Mouse (Mus musculus): ENCODE data around the gene Fgfr2. TPM values are rescaled to one million over a fixed set of nuclear protein-coding genes. Genes with fewer than 3 reads are reported as not detected.
"Not testable (repeated sequence)": the region's sequence is repeated elsewhere in the genome, so short reads cannot be mapped to it uniquely, and the experiment has no call there.

The Fgfr2 gene
- polyA plus RNA-seq, 1 experiment, result 3.0 TPM

DNA sequence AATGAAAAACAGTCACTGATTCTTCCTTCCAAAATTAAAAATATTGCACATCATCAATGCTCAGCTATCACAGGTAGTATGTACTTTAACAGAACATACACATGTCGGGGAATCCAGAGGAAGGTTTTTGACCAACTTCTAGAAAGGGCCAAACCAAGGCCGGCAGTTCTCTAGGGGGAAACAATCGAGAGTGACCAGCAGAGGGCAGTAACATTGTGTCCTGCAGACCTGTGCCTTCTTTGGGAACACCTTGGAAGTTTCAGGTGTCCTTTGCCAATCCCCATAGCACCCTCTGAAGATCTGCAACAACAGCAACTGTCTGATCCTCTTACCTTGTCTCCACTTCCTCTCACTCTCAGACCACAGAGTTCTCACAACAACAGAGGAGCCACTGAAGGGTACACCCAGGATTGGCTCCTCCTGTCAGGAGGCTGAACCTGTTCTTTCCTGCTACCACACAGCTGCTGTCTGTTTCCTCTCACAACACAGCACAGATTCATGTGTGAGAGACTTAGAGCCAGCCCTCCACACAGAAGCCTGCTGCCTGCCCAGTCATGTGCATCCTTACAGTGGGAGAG, 2077.8 kb downstream of the Fgfr2 start:
- H3K4me3 ChIP-seq (ENCODE audit: control insufficient read depth, low read depth, low read length); H3K27me3 ChIP-seq (ENCODE audit: control insufficient read depth, insufficient read depth, low read length); H3K4me1 ChIP-seq (ENCODE audit: control insufficient read depth, insufficient read depth, low read length); H3K36me3 ChIP-seq (ENCODE audit: control insufficient read depth, insufficient read depth, low read length); H3K27ac ChIP-seq (ENCODE audit: control insufficient read depth, insufficient read depth, low read depth, low read length): not testable (repeated sequence)
- TF ChIP-seq CTCF (IDR thresholded peaks at IDR 0.05; ENCODE audit: control insufficient read depth, insufficient read depth, insufficient replicate concordance, low read depth, low read length), result peak; percentile 18; the same call in 1 of the 2 replicates

DNA sequence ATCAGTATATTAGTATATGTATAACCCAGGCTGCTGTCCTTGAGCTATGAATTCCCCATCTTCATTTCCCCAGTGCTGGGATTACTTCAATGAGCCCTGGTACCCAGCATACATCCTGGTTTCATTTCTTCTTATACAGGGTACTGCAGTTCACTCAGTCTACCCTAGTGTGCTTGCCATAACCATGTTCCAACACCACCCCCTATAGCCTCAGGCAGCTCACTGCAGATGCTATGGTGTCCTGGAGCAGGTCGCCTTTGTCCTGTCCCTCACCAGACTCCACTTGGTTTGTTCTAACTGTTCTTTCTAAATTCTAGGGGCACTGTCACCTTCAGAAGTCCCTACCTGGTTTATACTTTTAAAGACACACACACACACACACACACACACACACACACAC, 2080.5 kb downstream of the Fgfr2 start:
- TF ChIP-seq POLR2A (IDR thresholded peaks at IDR 0.05; ENCODE audit: control insufficient read depth, low read depth, low read length), result no peak
- TF ChIP-seq CTCF (IDR thresholded peaks at IDR 0.05; ENCODE audit: control insufficient read depth, insufficient read depth, insufficient replicate concordance, low read depth, low read length), result no peak; the same call in 1 of the 2 replicates
- Histone ChIP-seq H3K27me3 (ENCODE audit: control insufficient read depth, insufficient read depth, low read length) (no peaks in the 10 kb centered on the region), H3K4me1 (ENCODE audit: control insufficient read depth, insufficient read depth, low read length) (no peaks in the 10 kb centered on the region), H3K27ac (ENCODE audit: control insufficient read depth, insufficient read depth, low read depth, low read length) (no peak overlapping the region), H3K4me3 (ENCODE audit: control insufficient read depth, low read depth, low read length) (no peak overlapping the region), H3K36me3 (ENCODE audit: control insufficient read depth, insufficient read depth, low read length) (no peaks in the 10 kb centered on the region)

DNA sequence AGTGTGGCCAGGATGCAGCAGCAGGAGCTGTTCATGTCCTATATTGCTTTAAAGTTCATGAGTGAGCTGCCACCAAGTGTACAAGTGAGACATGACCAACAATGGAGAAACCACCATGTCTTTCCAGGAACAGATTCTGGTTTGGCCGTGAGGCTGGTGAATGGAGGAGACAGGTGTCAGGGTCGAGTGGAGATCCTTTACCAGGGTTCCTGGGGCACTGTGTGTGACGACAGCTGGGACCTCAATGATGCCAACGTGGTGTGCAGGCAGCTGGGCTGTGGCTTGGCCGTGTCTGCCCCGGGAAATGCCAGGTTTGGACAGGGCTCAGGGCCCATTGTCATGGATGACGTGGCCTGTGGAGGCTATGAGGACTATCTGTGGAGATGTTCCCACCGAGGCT, 2082.4 kb downstream of the Fgfr2 start:
- not testable (repeated sequence) for H3K36me3 ChIP-seq (ENCODE audit: control insufficient read depth, insufficient read depth, low read length); H3K4me1 ChIP-seq (ENCODE audit: control insufficient read depth, insufficient read depth, low read length); H3K27me3 ChIP-seq (ENCODE audit: control insufficient read depth, insufficient read depth, low read length); H3K27ac ChIP-seq (ENCODE audit: control insufficient read depth, insufficient read depth, low read depth, low read length); H3K4me3 ChIP-seq (ENCODE audit: control insufficient read depth, low read depth, low read length)

DNA sequence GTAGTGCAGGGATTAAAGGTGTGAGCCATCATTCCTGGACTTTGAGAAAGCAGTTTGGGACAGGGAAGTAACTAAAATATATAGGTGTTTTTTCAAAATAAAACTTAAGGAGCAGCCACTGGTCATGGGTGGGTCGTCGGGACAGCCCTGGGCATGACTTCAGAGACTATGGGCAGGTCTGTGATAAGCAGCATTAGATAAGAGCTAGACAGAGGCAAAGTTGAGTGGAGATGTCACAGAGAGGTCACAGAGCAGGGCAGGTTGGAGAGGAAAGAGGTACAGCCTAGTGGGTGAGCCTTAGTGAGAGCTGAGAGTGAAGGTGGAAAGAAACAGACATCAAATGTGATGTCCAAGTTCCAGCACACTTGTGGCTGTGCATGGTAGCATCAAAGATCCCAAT, 2086.1 kb downstream of the Fgfr2 start:
- H3K27me3 ChIP-seq (ENCODE audit: control insufficient read depth, insufficient read depth, low read length), result no peaks in the 10 kb centered on the region
- H3K36me3 ChIP-seq (ENCODE audit: control insufficient read depth, insufficient read depth, low read length), result no peaks in the 10 kb centered on the region
- H3K27ac ChIP-seq (ENCODE audit: control insufficient read depth, insufficient read depth, low read depth, low read length), result no peak overlapping the region
- H3K4me1 ChIP-seq (ENCODE audit: control insufficient read depth, insufficient read depth, low read length), result no peaks in the 10 kb centered on the region
- H3K4me3 ChIP-seq (ENCODE audit: control insufficient read depth, low read depth, low read length), result no peak overlapping the region
- no peak for TF ChIP-seq CTCF (IDR thresholded peaks at IDR 0.05; ENCODE audit: control insufficient read depth, insufficient read depth, insufficient replicate concordance, low read depth, low read length)
- no peak for TF ChIP-seq POLR2A (IDR thresholded peaks at IDR 0.05; ENCODE audit: control insufficient read depth, low read depth, low read length)

DNA sequence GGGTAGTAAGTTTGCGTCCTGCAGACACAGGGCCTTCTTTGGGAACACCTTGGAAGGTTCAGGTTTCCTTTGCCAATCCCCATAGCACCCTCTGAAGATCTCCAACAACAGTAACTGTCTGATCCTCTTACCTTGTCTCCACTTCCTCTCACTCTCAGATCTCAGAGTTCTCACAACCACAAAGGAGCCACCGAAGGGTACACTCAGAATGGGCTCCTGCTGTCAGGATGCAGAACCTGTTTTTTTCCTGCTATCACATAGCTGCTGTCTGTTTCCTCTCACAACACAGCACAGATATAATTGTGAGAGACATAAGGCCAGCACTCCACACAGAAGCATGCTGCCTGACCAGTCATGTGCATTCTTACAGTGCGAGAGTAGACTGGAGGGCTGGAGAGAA, 2086.8 kb downstream of the Fgfr2 start:
- no peak overlapping the region for H3K27ac ChIP-seq (ENCODE audit: control insufficient read depth, insufficient read depth, low read depth, low read length)
- no peaks in the 10 kb centered on the region for H3K4me1 ChIP-seq (ENCODE audit: control insufficient read depth, insufficient read depth, low read length)
- TF ChIP-seq CTCF (IDR thresholded peaks at IDR 0.05; ENCODE audit: control insufficient read depth, insufficient read depth, insufficient replicate concordance, low read depth, low read length), result no peak
- TF ChIP-seq POLR2A (IDR thresholded peaks at IDR 0.05; ENCODE audit: control insufficient read depth, low read depth, low read length), result no peak
- no peaks in the 10 kb centered on the region for H3K36me3 ChIP-seq (ENCODE audit: control insufficient read depth, insufficient read depth, low read length)
- H3K27me3 ChIP-seq (ENCODE audit: control insufficient read depth, insufficient read depth, low read length), result no peaks in the 10 kb centered on the region
- H3K4me3 ChIP-seq (ENCODE audit: control insufficient read depth, low read depth, low read length), result no peak overlapping the region

DNA sequence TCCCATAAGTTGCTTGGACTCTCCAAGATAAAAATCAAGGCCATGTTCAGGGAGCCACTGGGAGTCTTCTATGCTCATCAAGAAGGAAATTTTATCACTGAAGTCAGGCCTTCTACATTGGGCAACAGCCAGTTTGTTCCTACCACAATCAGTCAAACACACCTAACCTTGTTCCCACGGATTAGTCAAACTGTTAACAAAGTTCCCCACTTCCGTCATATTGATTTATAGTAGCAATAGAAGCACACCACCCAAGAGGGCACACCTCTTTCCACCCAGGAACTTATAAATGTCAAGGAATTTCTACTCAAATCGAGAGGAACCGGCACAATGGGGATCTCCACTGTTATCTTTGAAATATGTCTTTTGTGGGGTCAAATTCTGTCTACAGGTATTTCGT, 2091.4 kb downstream of the Fgfr2 start, which contains the start of gene Dmbt1:
TSS of gene Dmbt1 (plus strand) at position 299 of the 400 bp plus-strand sequence.
- Histone ChIP-seq H3K27me3 (ENCODE audit: control insufficient read depth, insufficient read depth, low read length) (no peaks in the 10 kb centered on the region), H3K4me3 (ENCODE audit: control insufficient read depth, low read depth, low read length) (no peak within 1 kb of the TSS), H3K36me3 (ENCODE audit: control insufficient read depth, insufficient read depth, low read length) (no peaks in the 10 kb centered on the region), H3K27ac (ENCODE audit: control insufficient read depth, insufficient read depth, low read depth, low read length) (no peak within 1 kb of the TSS), H3K4me1 (ENCODE audit: control insufficient read depth, insufficient read depth, low read length) (no peaks in the 10 kb centered on the region)
- TF ChIP-seq POLR2A (IDR thresholded peaks at IDR 0.05; ENCODE audit: control insufficient read depth, low read depth, low read length) (no peak), CTCF (IDR thresholded peaks at IDR 0.05; ENCODE audit: control insufficient read depth, insufficient read depth, insufficient replicate concordance, low read depth, low read length) (no peak)

DNA sequence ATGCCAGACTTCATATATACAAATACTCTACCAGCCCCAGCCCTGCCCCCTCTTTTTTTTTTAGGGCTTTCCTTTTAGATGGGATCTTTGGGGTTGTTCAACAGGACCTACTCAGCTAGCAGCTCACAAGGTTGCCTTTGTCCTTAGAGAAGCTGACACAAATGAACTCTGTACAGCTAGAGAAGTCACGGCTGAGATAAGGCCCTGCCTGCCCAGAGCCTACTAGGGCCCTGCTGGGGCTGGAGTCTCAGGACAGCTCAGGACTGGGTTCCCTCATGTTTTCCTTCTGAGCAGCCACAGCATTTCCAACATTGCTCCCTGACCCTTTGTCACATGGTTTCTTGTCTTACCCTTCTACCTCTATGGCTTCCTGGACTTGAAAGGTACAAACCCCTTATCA, 2095.6 kb downstream of the Fgfr2 start:
- Histone ChIP-seq H3K36me3 (ENCODE audit: control insufficient read depth, insufficient read depth, low read length) (no peaks in the 10 kb centered on the region), H3K4me1 (ENCODE audit: control insufficient read depth, insufficient read depth, low read length) (peaks cover 3% of the 10 kb centered on the region; the same call in 1 of the 2 replicates), H3K27me3 (ENCODE audit: control insufficient read depth, insufficient read depth, low read length) (no peaks in the 10 kb centered on the region), H3K4me3 (ENCODE audit: control insufficient read depth, low read depth, low read length) (no peak overlapping the region), H3K27ac (ENCODE audit: control insufficient read depth, insufficient read depth, low read depth, low read length) (no peak overlapping the region)
- TF ChIP-seq POLR2A (IDR thresholded peaks at IDR 0.05; ENCODE audit: control insufficient read depth, low read depth, low read length), result no peak
- TF ChIP-seq CTCF (IDR thresholded peaks at IDR 0.05; ENCODE audit: control insufficient read depth, insufficient read depth, insufficient replicate concordance, low read depth, low read length), result no peak

DNA sequence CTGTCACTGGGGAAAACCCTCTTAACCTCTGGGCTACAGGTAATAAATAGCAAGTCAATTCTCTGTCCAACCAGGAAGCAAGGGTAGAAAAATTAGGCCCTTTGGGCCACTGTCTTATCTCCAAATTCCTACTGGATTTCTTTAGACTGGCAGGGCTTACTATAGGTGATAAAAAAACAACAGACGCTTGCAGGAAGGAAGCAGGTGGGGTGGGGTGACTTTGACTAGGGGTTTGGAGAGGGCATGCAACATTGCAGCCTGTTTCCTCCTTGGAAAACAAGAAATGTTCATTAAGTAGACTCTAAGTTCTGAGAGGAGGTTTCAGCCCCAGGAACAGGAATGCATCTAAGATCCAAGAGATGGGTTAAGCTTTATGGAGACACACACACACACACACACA, 2098.3 kb downstream of the Fgfr2 start:
- no peak overlapping the region for H3K27ac ChIP-seq (ENCODE audit: control insufficient read depth, insufficient read depth, low read depth, low read length)
- no peaks in the 10 kb centered on the region for H3K27me3 ChIP-seq (ENCODE audit: control insufficient read depth, insufficient read depth, low read length)
- H3K4me3 ChIP-seq (ENCODE audit: control insufficient read depth, low read depth, low read length), result no peak overlapping the region
- peaks cover 3% of the 10 kb centered on the region; the same call in 1 of the 2 replicates for H3K4me1 ChIP-seq (ENCODE audit: control insufficient read depth, insufficient read depth, low read length)
- no peaks in the 10 kb centered on the region for H3K36me3 ChIP-seq (ENCODE audit: control insufficient read depth, insufficient read depth, low read length)
- no peak for TF ChIP-seq CTCF (IDR thresholded peaks at IDR 0.05; ENCODE audit: control insufficient read depth, insufficient read depth, insufficient replicate concordance, low read depth, low read length)
- TF ChIP-seq POLR2A (IDR thresholded peaks at IDR 0.05; ENCODE audit: control insufficient read depth, low read depth, low read length), result no peak
